Mouse (Mus musculus): ENCODE measurements around the gene Pld3. TPM values are rescaled to one million over a fixed set of nuclear protein-coding genes. Genes with fewer than 3 reads are reported as not detected.

Gene Pld3
- polyA plus RNA-seq (2014; fragmentation: Nextera tagmentation; extraction: Ambion mirVana), result 56.7 and 57.4 TPM in 2 replicates

DNA sequence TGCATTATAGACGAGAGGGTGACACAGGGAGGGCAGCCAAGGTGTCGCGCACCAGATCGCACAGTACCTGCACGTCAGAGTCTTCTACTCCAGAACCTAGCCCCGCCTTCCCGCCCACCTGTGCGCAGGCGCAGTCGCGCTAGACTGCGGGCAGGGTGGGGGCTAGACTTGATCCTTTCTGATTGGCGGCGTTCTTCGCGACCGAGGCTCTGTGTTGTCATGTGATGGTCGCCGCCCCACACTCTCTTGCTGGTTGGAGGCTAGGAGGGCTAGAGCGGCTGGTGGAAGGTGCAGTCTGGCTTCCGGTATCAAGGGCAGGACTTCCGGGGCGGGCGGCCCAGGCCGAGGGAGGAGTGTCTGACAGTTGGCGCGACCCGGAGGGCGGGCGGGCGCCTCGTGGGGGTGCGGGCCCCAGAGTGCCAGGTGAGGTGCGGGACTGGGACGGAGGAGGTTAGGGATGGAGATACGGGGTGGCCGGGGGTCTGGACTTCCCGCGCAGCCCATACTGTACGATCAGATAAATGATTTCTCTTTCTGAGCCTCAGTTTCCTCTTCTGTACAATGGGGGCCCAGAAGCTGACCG, at the start of gene Pld3, which contains the start of gene 2310022A10Rik:
Pld3 (minus strand) TSS at position 288 of the 583 bp plus-strand sequence.
2310022A10Rik (plus strand) TSS at position 303 of the 583 bp plus-strand sequence.
- Histone ChIP-seq H3K36me3 (ENCODE audit: insufficient read depth) (peaks cover 18% of the 10 kb centered on the region; the same call in 1 of the 2 replicates), H3K9me3 (ENCODE audit: low read depth, low read length) (no peaks in the 10 kb centered on the region), H3K4me1 (ENCODE audit: insufficient read depth) (no peaks in the 10 kb centered on the region), H3K9ac (peak within 1 kb of the TSS; percentile 72), H3K27me3 (ENCODE audit: insufficient read depth, low read length) (no peaks in the 10 kb centered on the region), H3K27ac (ENCODE audit: low read depth) (0 out of 2 replicates have a peak within 1 kb of the TSS, but pooled peaks have one; percentile 30), H3K4me2 (peak within 1 kb of the TSS; percentile 85), H3K4me3 (ENCODE audit: low read depth, low read length) (peak within 1 kb of the TSS; percentile 85)
- under 1% methylated on average over 41 of the region's 41 CpGs for WGBS
- ATAC-seq (ENCODE audit: insufficient read depth) (peak; percentile 100), DNase-seq (peak; percentile 95)
- no peak for TF ChIP-seq CTCF (IDR thresholded peaks at IDR 0.05; ENCODE audit: low read depth)

DNA sequence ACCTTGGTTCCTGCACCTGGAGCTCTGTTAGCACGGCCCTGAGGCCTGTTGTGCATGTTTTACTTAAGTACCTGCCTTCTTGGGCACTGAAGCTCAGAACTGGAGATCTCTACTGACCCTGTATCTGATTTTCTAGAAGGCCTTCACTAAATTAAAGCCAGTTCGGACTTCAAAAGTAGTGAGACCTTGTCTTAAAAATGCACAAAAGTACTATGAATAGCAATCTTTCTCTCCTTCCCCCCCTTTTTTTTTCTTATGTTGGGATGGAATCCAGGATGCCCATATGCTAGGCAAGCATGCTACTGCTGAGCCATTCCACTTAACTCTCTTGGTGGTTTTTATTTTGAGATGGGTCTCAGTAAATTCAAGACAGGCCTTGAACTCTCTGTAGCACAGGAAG, 49.1 kb upstream of the Pld3 start:
- no peak for DNase-seq
- Histone ChIP-seq H3K9me3 (ENCODE audit: low read depth, low read length) (no peaks in the 10 kb centered on the region), H3K27ac (ENCODE audit: low read depth) (no peak overlapping the region), H3K9ac (no peak overlapping the region), H3K4me3 (ENCODE audit: low read depth, low read length) (no peak overlapping the region), H3K36me3 (ENCODE audit: insufficient read depth) (no peaks in the 10 kb centered on the region), H3K4me2 (no peak overlapping the region), H3K4me1 (ENCODE audit: insufficient read depth) (peaks cover 41% of the 10 kb centered on the region), H3K27me3 (ENCODE audit: insufficient read depth, low read length) (no peaks in the 10 kb centered on the region)
- no peak for TF ChIP-seq CTCF (IDR thresholded peaks at IDR 0.05; ENCODE audit: low read depth)
- 63% methylated on average over 2 of the region's 2 CpGs for WGBS
- no peak for ATAC-seq (ENCODE audit: insufficient read depth)

DNA sequence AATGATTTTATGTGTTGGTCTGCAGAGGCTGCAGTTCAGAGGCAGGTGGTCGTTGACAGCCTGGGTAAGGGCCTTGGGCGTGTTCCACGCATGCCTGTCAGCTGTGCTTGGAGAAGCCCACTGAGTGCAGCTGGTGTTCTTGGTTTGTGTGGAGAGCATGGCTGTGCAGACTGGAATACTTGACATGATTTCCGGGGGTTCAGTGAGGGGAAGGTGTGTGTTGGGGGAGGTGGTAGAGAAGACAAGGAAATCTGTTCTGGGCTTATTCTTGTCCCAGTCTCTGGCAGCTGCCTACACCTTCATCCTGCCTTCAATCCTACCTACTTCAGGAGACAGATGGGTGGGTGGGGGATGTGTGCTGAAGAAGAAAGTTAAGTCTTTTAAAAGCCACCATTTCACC, 48.6 kb upstream of the Pld3 start:
- H3K27ac ChIP-seq (ENCODE audit: low read depth), result no peak overlapping the region
- TF ChIP-seq CTCF (IDR thresholded peaks at IDR 0.05; ENCODE audit: low read depth), result no peak

DNA sequence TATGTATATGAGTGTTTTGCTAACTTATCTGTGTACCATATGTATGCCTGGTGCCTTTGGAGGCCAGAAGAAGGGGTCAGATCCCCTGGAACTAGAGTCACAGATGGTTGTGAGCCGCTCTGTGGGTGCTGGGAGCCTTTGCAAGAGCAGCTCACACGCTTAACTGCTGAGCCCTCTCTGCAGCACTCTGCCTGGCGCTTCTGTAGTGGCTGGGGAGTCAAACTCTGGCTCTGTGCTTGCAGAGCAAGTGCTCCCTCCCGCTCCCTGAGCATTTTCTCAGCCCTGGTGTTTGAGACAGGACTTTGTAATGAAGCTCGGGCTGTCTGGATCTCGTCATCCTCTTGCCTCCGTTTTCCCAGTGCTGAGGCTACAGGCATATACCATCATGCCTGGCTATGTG, 45.0 kb upstream of the Pld3 start:
- DNase-seq, result no peak
- Histone ChIP-seq H3K9me3 (ENCODE audit: low read depth, low read length) (no peaks in the 10 kb centered on the region), H3K4me1 (ENCODE audit: insufficient read depth) (peaks cover 24% of the 10 kb centered on the region), H3K4me2 (no peak overlapping the region), H3K36me3 (ENCODE audit: insufficient read depth) (peaks cover 4% of the 10 kb centered on the region; the same call in 1 of the 2 replicates), H3K4me3 (ENCODE audit: low read depth, low read length) (no peak overlapping the region), H3K27ac (ENCODE audit: low read depth) (no peak overlapping the region), H3K27me3 (ENCODE audit: insufficient read depth, low read length) (no peaks in the 10 kb centered on the region), H3K9ac (no peak overlapping the region)
- TF ChIP-seq CTCF (IDR thresholded peaks at IDR 0.05; ENCODE audit: low read depth), result no peak
- WGBS, result 74% methylated on average over 7 of the region's 7 CpGs
- ATAC-seq (ENCODE audit: insufficient read depth), result no peak

More for the DNA sequence above, 48.6 kb upstream of the Pld3 start:
- H3K9ac ChIP-seq, result no peak overlapping the region
- H3K4me1 ChIP-seq (ENCODE audit: insufficient read depth), result peaks cover 38% of the 10 kb centered on the region
- H3K4me3 ChIP-seq (ENCODE audit: low read depth, low read length), result no peak overlapping the region
- no peaks in the 10 kb centered on the region for H3K27me3 ChIP-seq (ENCODE audit: insufficient read depth, low read length)
- no peaks in the 10 kb centered on the region for H3K36me3 ChIP-seq (ENCODE audit: insufficient read depth)
- DNase-seq (no peak), ATAC-seq (ENCODE audit: insufficient read depth) (no peak)
- H3K4me2 ChIP-seq, result no peak overlapping the region
- 57% methylated on average over 4 of the region's 4 CpGs for WGBS
- H3K9me3 ChIP-seq (ENCODE audit: low read depth, low read length), result no peaks in the 10 kb centered on the region

DNA sequence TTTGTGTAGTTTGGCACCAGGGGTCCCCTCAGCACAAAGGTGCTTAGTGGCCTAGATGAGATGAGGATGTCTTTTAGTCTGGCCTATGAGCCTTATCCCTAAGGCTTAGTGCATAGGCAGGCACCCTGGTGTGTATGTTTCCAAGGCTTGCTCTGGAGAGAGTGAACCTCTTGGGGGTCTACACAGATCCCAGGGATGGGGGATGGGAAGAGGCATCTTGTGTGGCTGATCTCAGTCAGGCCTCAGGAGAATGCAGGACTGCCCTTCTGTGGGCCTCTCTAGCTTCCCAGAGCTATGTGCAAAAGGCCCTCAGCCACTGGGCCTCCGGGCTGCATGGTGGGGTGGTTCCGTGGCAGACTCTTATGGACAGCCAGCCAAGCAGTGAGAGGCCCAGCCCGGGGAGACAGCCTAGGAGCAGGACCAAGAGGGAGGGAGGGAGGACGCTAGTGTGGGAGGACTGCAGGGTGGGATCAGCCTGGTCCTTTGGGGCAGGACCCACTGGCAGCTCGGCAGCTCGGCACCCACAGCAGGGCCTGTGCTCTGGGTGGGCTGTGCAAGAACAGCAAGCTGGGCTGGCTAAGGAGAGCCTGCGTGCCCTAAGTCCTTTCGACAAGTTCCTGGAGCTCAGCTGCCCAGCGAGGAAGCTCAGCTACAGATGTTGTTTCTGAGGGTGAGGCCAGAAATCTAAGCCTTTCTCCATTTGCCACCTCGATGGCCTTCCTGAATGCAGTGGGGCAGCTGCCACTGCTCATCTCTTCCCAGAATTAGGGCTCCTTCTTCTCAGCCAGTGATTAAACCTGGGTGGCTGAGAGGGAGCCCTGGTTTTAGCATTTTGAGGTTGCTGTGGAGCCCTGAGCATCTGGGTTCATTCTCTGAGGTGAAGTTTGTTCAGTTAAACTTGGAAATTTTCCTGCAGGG, 43.8 kb upstream of the Pld3 start:
- H3K4me3 ChIP-seq (ENCODE audit: low read depth, low read length), result no peak overlapping the region
- no peaks in the 10 kb centered on the region for H3K27me3 ChIP-seq (ENCODE audit: insufficient read depth, low read length)
- peak overlapping the region; percentile 40 for H3K4me2 ChIP-seq
- DNase-seq, result peak; percentile 59
- WGBS, result 45% methylated on average over 10 of the region's 10 CpGs
- no peaks in the 10 kb centered on the region for H3K9me3 ChIP-seq (ENCODE audit: low read depth, low read length)
- peaks cover 4% of the 10 kb centered on the region; the same call in 1 of the 2 replicates for H3K36me3 ChIP-seq (ENCODE audit: insufficient read depth)
- no peak for TF ChIP-seq CTCF (IDR thresholded peaks at IDR 0.05; ENCODE audit: low read depth)
- H3K9ac ChIP-seq, result peak overlapping the region; percentile 6; the same call in 1 of the 2 replicates
- H3K4me1 ChIP-seq (ENCODE audit: insufficient read depth), result peaks cover 22% of the 10 kb centered on the region
- H3K27ac ChIP-seq (ENCODE audit: low read depth), result peak overlapping the region; percentile 72
- peak; percentile 31; the same call in 1 of the 2 replicates for ATAC-seq (ENCODE audit: insufficient read depth)

DNA sequence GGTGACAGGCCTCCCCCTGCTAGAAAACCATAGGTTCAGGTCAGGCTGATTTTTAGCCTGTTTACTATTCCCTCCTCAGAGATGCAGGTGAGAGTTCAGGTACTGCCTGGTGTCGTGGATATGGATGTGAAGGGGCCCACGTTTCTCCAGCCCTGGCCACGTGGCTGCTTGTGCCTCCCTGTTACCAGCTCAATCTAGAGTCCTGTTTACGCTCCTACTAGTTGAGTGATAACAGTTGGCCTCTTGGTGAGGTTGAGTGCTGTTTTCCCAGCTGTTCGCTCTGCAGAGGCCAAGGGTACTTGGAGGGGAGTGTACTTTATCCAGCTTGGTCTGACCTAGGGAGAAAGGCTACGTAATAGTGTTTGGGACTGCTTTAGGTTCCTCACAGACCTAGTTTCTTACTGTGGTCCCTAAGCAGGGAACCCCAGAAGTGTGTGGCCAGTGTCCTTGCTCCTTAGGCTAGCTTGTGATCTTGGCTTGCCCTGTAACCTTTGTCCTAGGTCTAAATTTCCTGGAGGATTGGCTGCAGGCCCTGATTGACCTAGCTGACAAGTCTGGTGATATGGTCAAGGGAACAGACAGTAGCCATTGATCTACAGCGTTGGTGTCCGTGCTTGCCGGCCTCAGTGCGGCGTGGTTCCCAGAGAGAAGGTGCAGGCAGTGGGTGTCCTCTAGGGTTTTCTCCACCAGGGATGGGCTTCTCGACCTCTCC, 40.1 kb upstream of the Pld3 start:
- no peaks in the 10 kb centered on the region for H3K27me3 ChIP-seq (ENCODE audit: insufficient read depth, low read length)
- no peak for TF ChIP-seq CTCF (IDR thresholded peaks at IDR 0.05; ENCODE audit: low read depth)
- 47% methylated on average over 12 of the region's 12 CpGs for WGBS
- H3K4me1 ChIP-seq (ENCODE audit: insufficient read depth), result peaks cover 13% of the 10 kb centered on the region
- no peaks in the 10 kb centered on the region for H3K9me3 ChIP-seq (ENCODE audit: low read depth, low read length)
- peak overlapping the region; percentile 97 for H3K27ac ChIP-seq (ENCODE audit: low read depth)
- H3K4me2 ChIP-seq, result peak overlapping the region; percentile 79
- peaks cover 4% of the 10 kb centered on the region; the same call in 1 of the 2 replicates for H3K36me3 ChIP-seq (ENCODE audit: insufficient read depth)
- peak overlapping the region; percentile 69 for H3K4me3 ChIP-seq (ENCODE audit: low read depth, low read length)
- ATAC-seq (ENCODE audit: insufficient read depth), result no peak
- H3K9ac ChIP-seq, result peak overlapping the region; percentile 77
- no peak for DNase-seq

All from lung, embryonic 14.5 days (tissue).